Mouse (Mus musculus) gastrocnemius, postnatal 14 days (tissue): ENCODE measurements around the gene D930048N14Rik. TPM values are rescaled to one million over a fixed set of nuclear protein-coding genes. Genes with fewer than 3 reads are reported as not detected.
"Not testable (repeated sequence)": the region's sequence is repeated elsewhere in the genome, so short reads cannot be mapped to it uniquely, and the experiment has no call there.

Experiments used
- DNase-seq: peaks from one replicate; pipeline ENCODE4 v3.0.0; 2021; ENCODE audit warnings: mixed read lengths
- intact Hi-C: fragments of 180-260 bp; cut with DNase I; formaldehyde crosslinking; loops from one replicate; pipeline ENCODE4 v1.15.1; 2025; ENCODE audit warnings: low total_unique reads
- total RNA-seq, 2 experiments: library from RNA; stranded (reverse); gene quantifications; 2 replicates each; pipeline ENCODE4 v1.2.3; 2021

The D930048N14Rik gene
- total RNA-seq, 2 experiments from 2014 or later: 0.33 to 0.60 TPM

DNA sequence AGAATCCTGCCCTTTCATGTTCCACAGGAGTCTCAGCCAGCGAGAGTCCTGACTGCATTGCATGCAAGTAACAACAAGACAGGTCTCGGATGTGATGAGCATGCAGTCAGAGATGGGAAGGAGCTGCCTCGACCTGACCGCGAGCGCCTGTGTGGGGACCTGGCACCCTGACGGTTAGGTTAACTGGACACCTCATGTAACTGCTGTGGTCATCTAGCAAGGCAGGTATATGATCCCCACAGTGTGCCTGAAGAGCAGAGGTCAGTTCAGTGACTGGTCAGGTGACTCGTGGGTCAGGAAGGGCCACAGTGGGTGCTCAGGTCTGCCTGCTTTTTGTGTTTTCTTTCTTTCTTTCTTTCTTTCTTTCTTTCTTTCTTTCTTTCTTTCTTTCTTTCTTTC, 31.2 kb downstream of the D930048N14Rik start:
- DNase-seq: no peak
- intact Hi-C loops: loop anchor here (2.0 kb wide), 1 partner anchor 63 kb away; the partner anchor contains the start of gene Nhp2

GRCm38 (mm10) chr11:51688330-51689328, 37.9 kb downstream of the D930048N14Rik start, which contains the start of gene 0610009B22Rik:
Gene 0610009B22Rik (minus strand): TSS chr11:51688874.
- DNase-seq: peak; percentile 100
- intact Hi-C loops: no loop called here

DNA sequence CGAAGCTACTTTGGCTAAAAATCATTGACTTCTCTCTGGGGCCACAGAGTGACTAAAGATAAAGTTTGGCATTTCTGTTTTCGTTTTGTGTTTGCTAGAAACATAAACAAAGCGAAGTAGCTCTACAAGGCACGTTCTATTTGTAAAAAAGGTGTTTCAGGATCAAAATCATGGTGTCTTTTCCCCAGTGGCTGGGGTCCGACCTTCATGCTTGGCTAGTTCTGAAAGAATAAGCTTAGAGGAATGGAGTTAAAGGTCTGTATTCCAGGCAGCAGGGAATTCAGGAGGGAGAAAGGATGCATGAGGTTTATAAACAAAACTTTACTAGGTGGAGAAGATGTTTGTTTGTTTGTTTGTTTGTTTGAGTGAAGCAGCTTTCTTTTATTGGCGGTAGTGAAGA, 38.6 kb downstream of the D930048N14Rik start:
- intact Hi-C loops: no loop called here
- no peak for DNase-seq

DNA sequence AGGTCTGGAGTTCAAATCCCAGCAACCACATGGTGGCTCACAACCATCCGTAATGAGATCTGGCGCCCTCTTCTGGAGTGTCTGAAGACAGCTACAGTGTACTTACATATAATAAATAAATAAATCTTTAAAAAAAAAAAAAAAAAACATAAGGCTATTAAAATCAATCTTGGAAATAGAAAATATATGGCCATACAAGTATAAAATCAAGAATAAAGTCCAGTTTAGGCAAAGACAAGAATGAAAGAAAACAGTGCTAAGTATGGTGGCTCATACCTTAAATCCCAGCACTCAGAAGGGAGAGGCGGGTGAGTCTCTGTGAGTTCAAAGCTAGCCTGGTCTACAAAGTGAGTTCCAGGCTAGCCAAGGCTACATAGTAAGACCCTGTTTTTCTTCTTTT, 39.8 kb downstream of the D930048N14Rik start:
- intact Hi-C loops: not testable (repeated sequence)

GRCm38 (mm10) chr11:51694984-51695383, 44.2 kb downstream of the D930048N14Rik start:
- no peak for DNase-seq
- intact Hi-C loops: no loop called here

More for the DNA sequence above, 39.8 kb downstream of the D930048N14Rik start:
- not testable (repeated sequence) for DNase-seq

- no peak for DNase-seq
- intact Hi-C loops: no loop called here
Measured at GRCm38 (mm10) chr11:51702831-51703230, 52.1 kb downstream of the D930048N14Rik start.

DNA sequence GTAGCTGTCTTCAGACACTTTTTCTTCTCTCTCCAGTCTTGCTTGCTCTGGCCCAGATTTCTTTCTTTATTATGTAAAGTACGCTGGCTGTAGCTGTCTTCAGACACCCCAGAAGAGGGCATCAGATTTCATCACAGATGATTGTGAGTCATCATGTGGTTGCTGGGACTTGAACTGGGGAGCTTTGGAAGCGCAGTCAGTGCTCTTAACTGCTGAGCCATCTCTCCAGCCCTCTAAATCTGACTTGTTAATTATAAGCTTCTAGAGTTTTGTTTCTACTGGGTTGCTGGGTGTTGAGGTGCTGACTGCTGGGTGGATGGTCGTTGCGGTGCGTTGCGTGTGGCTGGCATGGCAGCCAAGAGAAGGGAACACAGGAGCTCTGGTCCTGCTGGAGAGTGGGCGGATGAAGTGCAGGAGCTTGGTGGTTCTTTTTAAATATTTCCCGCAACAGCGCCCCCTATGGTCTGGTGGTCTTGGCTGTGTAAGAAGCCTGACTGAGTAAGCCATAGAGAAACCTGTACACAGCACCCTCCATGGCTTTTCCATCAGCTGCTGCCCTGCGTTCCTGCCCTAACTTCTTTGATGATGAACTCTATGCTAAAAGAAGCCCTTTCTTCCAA, 52.7 kb downstream of the D930048N14Rik start:
- DNase-seq: peak; percentile 15
- intact Hi-C loops: no loop called here

- intact Hi-C loops: no loop called here
- no peak for DNase-seq
Measured at GRCm38 (mm10) chr11:51706451-51706850, 55.7 kb downstream of the D930048N14Rik start.

- intact Hi-C loops: no loop called here
Measured at GRCm38 (mm10) chr11:51707080-51707479, 56.3 kb downstream of the D930048N14Rik start.

More at GRCm38 (mm10) chr11:51707080-51707479, 56.3 kb downstream of the D930048N14Rik start:
- DNase-seq: no peak

Other genes starting within 250 kb of the D930048N14Rik start
- 10 to 100 TPM; 18.1 to 21.5 TPM for gene Phykpl, start 66.2 kb upstream of the D930048N14Rik start, total RNA-seq
- 100 to 1,000 TPM; 118 to 144 TPM for gene Hnrnpab, start 44.1 kb upstream of the D930048N14Rik start, total RNA-seq
- 10 to 100 TPM; 23.8 to 32.7 TPM for gene Nhp2, start 31.2 kb upstream of the D930048N14Rik start, total RNA-seq
- gene Rmnd5b, start 15.1 kb upstream of the D930048N14Rik start, total RNA-seq: 10 to 100 TPM; 11.8 to 13.3 TPM
- gene N4bp3, start 112 bp upstream of the D930048N14Rik start, total RNA-seq: 10 to 100 TPM in 1 of 2 experiments, 1 to 10 TPM in 1; 8.7 to 12.2 TPM
- gene 0610009B22Rik, start 37.9 kb downstream of the D930048N14Rik start, total RNA-seq: 10 to 100 TPM; 28.9 to 29.6 TPM
- gene Sec24a, start 112.7 kb downstream of the D930048N14Rik start, total RNA-seq: 10 to 100 TPM; 22.9 to 35.1 TPM
- 100 to 1,000 TPM; 212 to 254 TPM for gene Sar1b, start 112.7 kb downstream of the D930048N14Rik start, total RNA-seq
- gene Jade2, start 206.7 kb downstream of the D930048N14Rik start, total RNA-seq: 1 to 10 TPM; 2.0 to 5.0 TPM